Mouse (Mus musculus): ENCODE data around the gene Stk16. TPM values are rescaled to one million over a fixed set of nuclear protein-coding genes. Genes with fewer than 3 reads are reported as not detected.

Stk16 gene
- polyA plus RNA-seq, 1 experiment: 221 TPM

DNA sequence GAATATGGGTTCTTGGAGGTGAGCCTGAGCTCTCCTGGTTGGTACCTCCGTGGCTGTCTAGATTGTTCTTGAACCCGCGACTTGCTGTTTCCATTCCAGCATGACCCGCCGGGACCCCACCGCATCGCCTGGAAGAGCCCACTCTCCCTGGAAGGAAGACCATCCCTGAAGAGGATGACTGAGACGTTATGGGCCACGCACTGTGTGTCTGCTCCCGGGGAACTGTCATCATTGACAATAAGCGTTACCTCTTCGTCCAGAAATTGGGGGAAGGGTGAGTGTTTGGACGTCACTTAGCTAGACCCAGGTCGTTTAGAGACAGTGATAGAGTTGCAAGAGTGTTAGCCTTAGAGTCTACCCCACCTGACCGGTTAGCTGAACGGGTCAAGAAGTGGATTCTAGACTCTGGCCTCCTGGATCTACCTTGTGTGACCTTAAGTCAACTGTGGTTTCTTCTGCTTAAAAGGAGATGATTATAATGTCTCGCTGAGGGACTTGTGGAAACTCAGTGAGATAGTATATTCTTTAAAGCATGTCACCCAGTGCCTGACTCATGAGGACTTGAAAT lies 587 bp downstream of the Stk16 start:
- 5% methylated on average over 17 of the region's 17 CpGs for WGBS
- no peak for DNase-seq (ENCODE audit: low read depth, low spot score)

DNA sequence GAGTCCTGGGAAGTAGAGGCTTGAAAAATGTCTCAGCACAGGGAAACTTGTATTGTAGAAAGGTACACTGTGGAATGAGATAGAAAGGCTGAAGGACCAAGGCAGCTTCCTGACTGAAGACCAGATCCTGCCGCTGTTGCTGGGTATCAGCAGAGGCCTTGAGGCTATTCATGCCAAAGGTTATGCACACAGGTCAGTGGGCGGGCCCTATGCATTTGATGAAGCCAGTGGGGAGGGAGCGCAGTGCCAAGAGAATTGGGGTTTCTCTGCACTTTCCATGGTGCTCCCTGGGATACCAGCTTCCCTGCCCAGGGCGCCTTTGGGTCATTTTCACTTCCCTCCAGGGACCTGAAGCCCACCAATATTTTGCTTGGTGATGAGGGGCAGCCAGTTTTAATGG lies 1.9 kb downstream of the Stk16 start:
- no peak for DNase-seq (ENCODE audit: low read depth, low spot score)
- WGBS: 73% methylated on average over 4 of the region's 4 CpGs

DNA sequence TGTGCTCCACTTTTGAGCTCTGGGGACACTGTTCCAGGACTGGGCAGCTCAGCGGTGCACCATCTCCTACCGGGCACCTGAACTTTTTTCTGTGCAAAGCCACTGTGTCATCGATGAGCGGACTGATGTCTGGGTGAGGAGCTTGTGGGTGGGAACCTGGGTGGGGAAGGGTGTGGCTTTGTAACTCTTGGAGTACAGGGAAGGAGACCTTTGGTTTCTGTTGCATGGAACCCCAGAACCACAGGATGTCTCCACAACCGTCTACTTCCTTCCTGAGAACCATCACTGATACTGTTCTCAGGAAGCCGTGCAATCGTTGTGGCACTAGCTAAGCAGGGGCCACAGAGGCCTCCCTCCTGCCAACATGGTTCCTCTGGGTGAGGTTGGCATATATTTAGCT lies 2.5 kb downstream of the Stk16 start:
- 33% methylated on average over 7 of the region's 7 CpGs for WGBS
- no peak for DNase-seq (ENCODE audit: low read depth, low spot score)

DNA sequence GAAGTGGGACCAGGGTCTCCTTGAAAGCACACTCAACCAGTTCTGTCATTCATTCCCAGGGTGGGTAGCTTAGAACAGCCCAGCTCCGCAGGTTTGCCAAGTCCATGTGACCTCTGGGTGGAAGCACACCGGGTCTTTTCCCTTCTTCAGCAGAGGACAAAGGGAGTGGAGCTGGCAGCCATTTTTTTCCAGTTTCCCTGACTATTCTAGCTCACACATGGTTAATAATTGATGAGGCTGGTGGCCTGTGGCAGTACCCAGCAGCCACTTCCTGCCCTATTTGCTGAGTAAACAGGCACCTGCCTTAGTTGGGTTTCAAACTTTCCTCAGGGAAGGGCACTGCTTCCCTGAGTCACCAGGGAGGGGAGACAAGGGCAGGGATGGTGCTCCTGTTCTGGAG lies 3.8 kb downstream of the Stk16 start:
- DNase-seq (ENCODE audit: low read depth, low spot score): peak; percentile 85
- WGBS: 37% methylated on average over 2 of the region's 2 CpGs

DNA sequence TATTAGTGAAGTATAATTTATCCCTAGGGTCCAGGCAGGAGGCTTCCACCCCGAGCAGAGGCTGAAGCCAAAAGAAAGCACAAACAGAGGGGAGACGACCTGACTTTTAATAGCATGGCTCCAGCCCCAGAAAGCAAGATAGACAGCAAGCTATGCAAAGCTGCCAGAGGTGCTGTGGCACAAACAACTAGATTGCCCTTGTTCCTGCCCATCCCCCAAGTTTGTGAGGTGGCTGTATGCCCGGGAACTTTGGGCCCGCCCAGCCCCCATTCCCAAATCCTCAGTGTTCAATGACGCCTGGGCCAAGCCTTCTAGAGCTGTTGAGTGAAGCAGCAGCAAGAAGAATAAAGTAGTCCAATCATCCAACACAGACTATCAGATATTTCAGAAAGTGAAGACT lies 4.2 kb downstream of the Stk16 start:
- 25% methylated on average over 5 of the region's 5 CpGs for WGBS
- DNase-seq (ENCODE audit: low read depth, low spot score): no peak

DNA sequence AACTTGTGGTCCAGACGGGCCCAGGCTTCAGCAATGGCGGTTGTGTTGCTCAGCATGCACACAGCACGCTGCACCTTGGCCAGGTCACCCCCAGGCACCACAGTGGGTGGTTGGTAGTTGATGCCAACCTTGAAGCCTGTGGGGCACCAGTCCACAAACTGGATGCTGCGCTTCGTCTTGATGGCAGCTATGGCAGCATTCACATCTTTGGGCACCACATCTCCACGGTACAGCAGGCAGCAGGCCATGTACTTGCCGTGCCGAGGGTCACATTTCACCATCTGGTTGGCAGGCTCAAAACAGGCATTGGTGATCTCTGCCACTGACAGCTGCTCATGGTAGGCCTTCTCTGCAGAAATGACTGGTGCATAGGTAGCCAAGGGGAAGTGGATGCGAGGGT lies 5.1 kb downstream of the Stk16 start:
- no peak for DNase-seq (ENCODE audit: low read depth, low spot score)
- WGBS: 89% methylated on average over 9 of the region's 9 CpGs

DNA sequence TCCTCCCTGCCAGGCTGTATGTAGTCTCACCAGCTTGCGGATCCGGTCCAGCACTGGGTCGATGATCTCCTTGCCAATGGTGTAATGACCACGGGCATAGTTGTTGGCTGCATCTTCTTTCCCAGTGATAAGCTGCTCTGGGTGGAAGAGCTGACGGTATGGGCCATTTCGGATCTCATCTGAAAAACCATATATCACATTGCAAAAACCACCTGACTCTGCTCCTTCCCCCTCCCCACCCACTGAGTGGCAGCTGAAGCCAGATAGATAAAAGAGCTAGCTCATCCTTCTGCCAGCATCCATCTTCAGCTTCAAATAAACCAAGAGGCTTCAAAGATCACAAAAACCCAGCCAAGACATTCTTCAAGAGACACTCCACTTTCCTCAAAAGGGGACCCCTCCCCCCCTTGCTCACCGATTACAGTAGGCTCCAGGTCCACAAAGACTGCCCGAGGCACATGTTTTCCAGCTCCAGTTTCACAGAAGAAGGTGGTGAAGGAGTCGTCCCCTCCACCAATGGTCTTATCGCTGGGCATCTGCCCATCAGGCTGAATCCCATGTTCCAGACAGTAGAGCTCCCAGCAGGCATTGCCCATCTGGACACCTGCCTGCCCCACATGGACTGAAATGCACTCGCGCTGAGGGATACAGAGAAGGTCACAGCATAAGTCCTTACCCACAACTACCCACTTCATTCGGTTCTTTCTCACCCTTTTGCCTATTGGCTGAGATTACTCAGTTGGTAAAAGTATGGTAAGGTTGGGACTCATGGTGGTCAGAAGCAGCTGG lies 6.4 kb downstream of the Stk16 start:
- 66% methylated on average over 13 of the region's 13 CpGs for WGBS
- no peak for DNase-seq (ENCODE audit: low read depth, low spot score)

DNA sequence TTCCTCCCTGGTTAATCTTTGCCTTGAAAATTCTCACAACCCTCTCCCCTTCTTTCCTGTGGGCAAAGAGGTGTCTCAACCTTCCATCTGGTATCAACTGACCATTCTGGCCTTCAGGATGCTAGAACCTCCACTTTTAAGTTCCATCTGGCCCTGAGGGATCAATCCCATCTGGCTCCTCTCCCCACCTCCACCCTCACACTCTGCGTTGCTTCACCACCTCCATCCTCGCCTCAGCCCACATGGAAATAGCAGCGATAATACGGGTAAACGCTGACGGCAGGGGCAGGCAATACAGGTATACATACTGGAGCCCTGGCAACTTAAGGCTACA lies 7.2 kb downstream of the Stk16 start:
- 7% methylated on average over 6 of the region's 6 CpGs for WGBS
- DNase-seq (ENCODE audit: low read depth, low spot score): no peak

DNA sequence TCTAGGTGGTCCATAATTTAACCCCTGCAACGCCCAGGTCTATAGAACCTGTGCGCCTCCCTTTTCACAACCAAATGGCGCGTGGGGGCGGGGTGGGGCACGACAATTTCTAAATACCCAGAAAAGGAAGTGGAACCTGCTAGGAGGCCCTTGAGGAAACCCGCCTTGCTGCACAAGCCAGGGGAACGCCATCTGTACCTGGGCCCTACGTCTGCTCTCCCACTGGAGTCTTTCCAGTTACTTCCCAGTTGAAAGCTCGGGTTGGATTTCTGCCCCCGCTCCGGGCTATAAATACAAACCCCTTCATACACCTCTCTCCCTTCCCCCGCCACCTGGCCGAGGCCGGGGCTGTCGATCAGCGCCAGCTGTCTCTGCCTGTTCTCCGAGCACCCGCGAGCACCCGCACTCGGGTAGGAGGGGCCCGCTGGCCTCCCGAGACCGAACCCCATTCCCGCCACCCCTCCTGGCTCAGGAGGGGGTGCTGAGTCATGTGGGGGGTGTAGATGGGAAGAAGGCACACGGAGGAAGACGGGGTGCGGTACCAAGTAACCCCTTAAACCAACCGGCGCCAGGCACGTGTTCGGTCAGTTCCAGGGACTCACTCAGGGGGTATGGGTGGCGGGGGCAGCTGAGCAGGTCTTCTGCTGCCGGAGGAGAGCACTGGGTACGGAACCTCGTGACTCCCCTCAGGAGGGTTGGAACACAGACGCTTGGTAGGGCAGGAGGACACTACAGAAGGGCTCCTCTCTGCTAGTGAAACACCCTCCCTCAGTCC lies 7.8 kb downstream of the Stk16 start:
- 2% methylated on average over 38 of the region's 38 CpGs for WGBS
- no peak for DNase-seq (ENCODE audit: low read depth, low spot score)

DNA sequence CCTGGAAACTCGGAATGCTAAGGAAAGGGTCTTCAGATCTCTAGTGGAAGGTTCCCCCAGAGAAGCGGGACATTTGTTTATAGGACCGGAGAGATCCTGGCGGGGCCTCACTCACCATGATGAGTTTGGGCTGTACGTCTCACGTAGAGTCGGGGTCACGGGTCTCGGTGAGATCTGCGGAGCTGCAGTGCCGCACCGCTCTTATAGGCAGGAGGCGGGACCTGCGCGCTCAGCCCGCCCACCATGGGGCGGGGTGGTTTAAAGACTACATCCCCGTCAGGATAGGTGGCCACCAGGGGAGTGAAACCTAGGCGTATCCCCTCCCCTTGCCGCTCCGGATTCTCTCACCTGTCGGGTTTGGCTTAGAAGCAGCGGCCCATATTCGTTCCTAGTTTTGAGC lies 8.4 kb downstream of the Stk16 start:
- under 1% methylated on average over 24 of the region's 24 CpGs for WGBS

DNA sequence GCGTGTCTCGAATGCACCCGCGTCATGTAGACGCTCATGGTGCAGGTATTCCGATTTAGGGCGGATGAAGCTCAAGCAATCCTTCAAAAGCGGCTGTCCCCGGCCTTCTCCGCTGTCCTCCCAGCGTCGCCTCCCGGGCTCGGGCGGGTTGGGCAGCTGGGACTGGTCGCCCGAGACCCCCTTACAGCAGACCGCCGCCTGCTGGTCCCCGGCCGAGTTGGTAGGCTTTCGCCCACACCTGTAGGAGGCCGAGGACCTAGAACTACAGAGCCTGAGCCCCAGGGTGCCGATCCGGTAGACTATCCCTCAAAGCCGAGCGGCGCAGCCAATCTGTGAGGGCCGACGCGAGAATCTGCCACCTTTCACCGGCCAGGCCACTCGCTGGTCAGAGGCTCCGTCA lies 8.9 kb downstream of the Stk16 start, which contains the start of gene Tuba4a:
TSS of gene Tuba4a (minus strand) at position 335 of the 400 bp plus-strand sequence.
- 3% methylated on average over 34 of the region's 34 CpGs for WGBS
- DNase-seq (ENCODE audit: low read depth, low spot score): no peak

More for the DNA sequence above, 8.4 kb downstream of the Stk16 start:
- DNase-seq (ENCODE audit: low read depth, low spot score): peak; percentile 71

DNA sequence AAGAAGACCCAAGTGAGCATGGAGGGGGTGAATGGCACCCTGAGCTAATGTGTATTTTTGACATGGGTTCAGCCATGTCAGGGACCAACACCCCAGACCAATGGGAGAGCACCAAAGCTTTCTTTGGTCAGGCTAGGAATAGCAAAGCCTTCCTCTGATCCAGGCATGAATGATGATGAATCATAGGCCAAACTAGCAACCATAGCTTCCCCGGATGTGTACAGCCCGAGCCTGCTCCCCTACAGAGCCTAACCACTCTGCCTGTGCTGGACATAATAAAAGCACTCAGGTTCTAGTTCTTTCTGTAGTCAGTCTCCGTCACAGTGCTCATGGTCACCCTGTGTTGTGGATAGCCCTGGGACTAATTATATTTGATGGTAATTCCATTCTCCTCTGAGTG lies 10.9 kb downstream of the Stk16 start:
- 74% methylated on average over 3 of the region's 3 CpGs for WGBS
- DNase-seq (ENCODE audit: low read depth, low spot score): no peak

DNA sequence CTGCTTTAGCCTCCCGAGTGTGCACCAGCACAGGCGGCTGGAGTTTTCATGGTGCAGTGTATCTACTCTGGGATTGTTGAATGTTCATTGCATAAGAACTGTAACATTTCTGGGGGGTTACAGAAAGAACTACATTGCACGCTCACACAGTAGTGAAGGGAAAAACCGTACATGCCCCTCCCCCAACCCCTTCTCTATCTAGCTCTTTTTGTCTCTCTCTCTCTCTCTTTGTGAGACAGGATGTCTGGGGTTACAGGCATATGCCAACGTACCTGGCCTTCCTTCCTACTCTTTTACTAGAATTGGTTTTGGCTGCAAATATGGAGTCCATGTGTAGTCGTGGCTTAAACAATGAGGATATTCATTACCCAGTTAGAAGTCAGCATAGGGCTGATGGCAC lies 12.3 kb downstream of the Stk16 start:
- WGBS: 80% methylated on average over 6 of the region's 6 CpGs
- DNase-seq (ENCODE audit: low read depth, low spot score): no peak

DNA sequence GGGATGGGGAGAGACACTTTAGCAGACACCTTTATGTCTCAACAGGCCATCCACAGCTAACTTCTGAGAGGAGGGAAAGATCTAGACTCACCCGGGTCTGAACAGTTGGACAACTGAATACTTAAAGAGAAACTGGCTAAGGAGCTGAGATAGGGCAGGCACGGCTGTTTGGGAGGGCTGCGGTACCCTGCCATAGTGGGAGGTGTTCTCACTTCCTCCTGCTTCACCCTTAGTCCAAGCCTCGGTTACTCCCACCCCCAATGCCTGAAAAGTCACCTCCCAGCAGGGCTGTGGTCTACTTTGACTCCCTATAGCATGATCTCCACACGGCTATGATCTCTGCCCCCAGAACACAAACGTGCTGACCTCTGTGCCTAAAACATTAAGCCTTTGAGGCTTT lies 12.9 kb downstream of the Stk16 start:
- DNase-seq (ENCODE audit: low read depth, low spot score): no peak
- WGBS: 61% methylated on average over 6 of the region's 6 CpGs

DNA sequence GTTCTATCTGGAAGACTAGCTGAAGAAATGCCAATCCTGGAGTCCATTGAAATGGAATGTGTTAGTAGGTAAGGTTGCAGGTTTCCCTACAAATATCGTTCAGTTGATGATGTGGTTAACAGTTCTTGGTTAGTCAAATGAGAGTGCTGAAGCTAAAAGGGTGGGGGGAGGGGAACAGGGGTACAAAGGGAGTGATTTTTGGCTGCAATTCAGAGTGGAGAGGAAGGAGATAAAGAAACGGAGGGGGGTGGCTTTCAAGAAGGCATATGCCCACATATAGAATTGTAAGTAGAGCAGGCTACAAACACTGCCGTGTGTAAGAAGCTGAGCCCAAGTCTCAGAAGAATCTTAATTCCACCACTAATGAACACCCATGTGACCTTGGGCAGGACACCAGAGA lies 14.8 kb downstream of the Stk16 start:
- 61% methylated on average over 3 of the region's 3 CpGs for whole genome bisulfite sequencing
- DNase-seq (ENCODE audit: low read depth, low spot score): no peak

DNA sequence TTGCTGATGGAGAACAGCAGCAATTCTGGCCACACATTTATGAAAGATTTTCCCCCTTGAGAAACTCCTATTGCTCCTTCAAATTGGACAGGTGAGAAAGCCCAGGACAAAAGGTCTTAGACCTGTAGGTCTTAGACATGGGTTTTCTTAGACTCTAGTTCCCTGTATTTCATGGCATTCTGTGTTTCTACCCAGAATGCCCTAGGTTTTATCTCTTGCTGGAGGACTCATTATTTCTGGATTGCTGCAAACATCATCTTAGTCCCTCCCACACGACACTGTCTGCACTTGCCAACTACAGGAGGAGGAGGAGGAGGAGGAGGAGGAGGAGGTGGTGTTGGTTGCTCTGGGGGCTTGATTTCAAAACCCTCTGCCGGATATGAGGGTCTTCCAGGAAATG lies 15.5 kb downstream of the Stk16 start:
- 50% methylated on average over 2 of the region's 2 CpGs for WGBS
- no peak for DNase-seq (ENCODE audit: low read depth, low spot score)

DNA sequence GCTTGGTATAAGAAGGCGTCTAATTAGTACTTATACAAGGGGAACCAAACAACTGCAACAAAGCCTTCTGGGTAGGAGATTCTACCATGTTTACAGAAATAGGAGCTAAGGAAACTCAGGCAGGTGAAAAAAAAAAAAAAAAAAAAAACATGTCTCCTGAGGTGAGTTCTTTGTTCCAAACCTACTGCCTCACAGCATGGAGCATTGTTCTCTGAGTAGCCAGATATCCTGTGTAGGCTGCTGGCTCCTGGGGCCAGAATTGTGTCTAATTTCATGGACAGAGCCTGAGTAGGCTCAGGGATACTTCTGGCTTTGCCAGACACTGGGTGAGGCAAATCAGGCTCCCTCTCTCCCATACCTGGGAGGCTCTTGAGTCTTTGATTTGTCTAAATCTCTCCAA lies 17.0 kb downstream of the Stk16 start:
- DNase-seq (ENCODE audit: low read depth, low spot score): no peak
- WGBS: 79% methylated on average over 1 of the region's 1 CpGs

DNA sequence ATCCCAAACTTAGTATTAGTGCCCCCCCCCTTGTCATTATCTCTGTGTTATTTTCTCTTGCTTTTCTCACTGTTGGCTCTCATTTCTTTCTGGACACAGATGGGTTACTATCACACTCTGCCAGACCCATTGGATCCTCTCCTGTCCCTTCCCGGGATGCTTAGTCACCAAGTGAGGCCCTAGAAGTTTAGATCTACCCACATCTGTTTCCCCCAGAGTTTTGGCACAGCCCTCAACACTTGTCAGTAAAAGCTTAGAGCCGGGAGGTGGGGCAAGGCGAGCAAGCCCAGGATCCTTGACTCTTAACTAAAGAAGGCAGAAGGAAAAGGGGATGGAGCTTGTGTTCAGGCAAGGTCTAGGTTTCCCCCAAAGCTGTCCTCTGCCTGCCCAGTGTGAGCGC lies 18.5 kb downstream of the Stk16 start:
- 58% methylated on average over 4 of the region's 4 CpGs for WGBS
- DNase-seq (ENCODE audit: low read depth, low spot score): no peak

DNA sequence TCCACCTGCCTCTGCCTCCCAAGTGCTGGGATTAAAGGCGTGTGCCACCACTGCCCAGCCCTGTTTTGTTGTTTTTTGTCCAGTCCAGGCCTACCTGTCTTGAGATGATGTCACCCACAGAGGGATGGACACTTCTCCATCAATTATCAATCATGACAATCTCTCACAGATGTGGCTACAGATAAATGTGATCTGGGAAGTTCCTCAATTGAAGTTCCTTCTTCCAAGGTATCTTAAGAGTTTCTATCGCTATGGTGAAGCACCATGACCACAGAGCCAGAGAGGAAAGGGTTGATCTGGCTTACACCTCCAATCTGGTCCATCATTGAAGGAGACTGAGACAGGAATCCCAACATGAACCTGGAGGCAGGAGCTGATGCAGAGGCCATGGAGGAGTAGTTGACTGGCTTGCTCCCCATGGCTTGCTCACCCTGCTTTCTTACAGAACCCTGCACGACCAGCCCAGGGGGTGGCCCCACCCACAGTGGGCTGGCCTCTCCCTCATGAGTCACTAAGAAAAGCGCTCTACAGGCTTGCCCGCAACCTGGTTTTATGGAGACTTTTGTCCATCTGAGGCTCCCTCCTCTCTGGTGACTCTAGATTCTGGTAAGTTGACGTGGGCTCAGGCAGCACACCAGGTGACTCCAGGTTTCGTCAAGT lies 19.8 kb downstream of the Stk16 start:
- WGBS: 50% methylated on average over 7 of the region's 7 CpGs
- DNase-seq (ENCODE audit: low read depth, low spot score): no peak

DNA sequence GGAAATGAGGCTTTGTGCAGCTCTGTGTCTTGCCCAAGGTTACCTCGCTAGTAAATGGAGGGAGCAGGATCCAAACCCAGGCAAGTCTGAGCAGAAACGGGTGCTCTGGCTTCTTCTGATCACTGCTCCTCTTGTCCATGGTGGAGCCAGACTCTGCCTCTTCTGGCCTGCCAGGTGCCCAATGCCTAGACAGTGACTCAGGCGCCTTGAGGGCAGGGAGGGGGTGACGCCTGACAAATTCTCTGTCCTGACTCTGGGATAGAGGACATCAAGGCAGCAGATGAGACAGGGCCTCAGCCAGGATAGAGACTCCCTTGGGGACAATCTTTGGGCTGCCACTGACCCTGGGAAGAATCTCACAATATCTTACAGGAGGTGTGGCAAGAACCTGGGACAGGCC lies 20.6 kb downstream of the Stk16 start:
- WGBS: 72% methylated on average over 4 of the region's 4 CpGs
- no peak for DNase-seq (ENCODE audit: low read depth, low spot score)

Measured in large intestine, adult 2 months (tissue).